Mouse (Mus musculus) limb, embryonic 13.5 days (tissue): ENCODE results near the gene AL607142.1. TPM values are rescaled to one million over a fixed set of nuclear protein-coding genes. Genes with fewer than 3 reads are reported as not detected.

Source experiments
- ATAC-seq: fragments of 200-750 bp; cut with Nextera tagmentation; 2 replicates; pipeline ENCODE4 v1.8.0; 2017; ENCODE audit warnings: low read depth, moderate number of reproducible peaks, moderate TSS enrichment; ENCODE audit not compliant: low FRiP score
- H3K27ac ChIP-seq: fragments of 300-500 bp; sonication (generic); 2 replicates; pipeline ENCODE4 v1.5.1; 2015; ENCODE audit warnings: inconsistent platforms, mild to moderate bottlenecking, moderate library complexity
- H3K27me3 ChIP-seq: fragments of 300-500 bp; sonication (generic); 2 replicates; pipeline ENCODE4 v1.6.1; 2015; ENCODE audit warnings: mild to moderate bottlenecking, inconsistent platforms
- H3K36me3 ChIP-seq: fragments of 300-500 bp; sonication (generic); 2 replicates; pipeline ENCODE4 v1.6.1; 2015; ENCODE audit warnings: inconsistent platforms, mild to moderate bottlenecking, moderate library complexity
- H3K4me1 ChIP-seq: fragments of 300-500 bp; sonication (generic); 2 replicates; pipeline ENCODE4 v1.6.1; 2015; ENCODE audit warnings: inconsistent platforms
- H3K4me2 ChIP-seq: fragments of 300-500 bp; sonication (generic); replicated peaks from 2 replicates; pipeline ENCODE4 v1.6.1; 2015; ENCODE audit warnings: inconsistent platforms, mild to moderate bottlenecking, moderate library complexity
- H3K4me3 ChIP-seq: fragments of 300-500 bp; sonication (generic); 2 replicates; pipeline ENCODE4 v1.5.1; 2015; ENCODE audit warnings: moderate library complexity, mild to moderate bottlenecking, inconsistent platforms
- H3K9ac ChIP-seq: fragments of 300-500 bp; sonication (generic); 2 replicates; pipeline ENCODE4 v1.6.1; 2015; ENCODE audit warnings: mild to moderate bottlenecking, inconsistent platforms
- H3K9me3 ChIP-seq: fragments of 300-500 bp; sonication (generic); 2 replicates; pipeline ENCODE4 v1.6.1; 2016; ENCODE audit warnings: inconsistent platforms
- WGBS: fragments of 180-500 bp; shearing (Covaris S2); methylation state at CpG from one replicate; pipeline ENCODE4 v1.1.7; 2015; 5-methylcytosine and 5-hydroxymethylcytosine counted together
- polyA plus RNA-seq: library from polyadenylated mRNA; unstranded; fragments of >200 nt; fragmentation: Nextera tagmentation; extraction: Ambion mirVana; gene quantifications from 2 replicates; pipeline ENCODE4 v1.2.1, GENCODE M21; 2015

Gene AL607142.1
- polyA plus RNA-seq, 1 experiment from 2014 or later, result not detected

GRCm38 (mm10) chr4:120124656-120125055 is 59.9 kb downstream of the AL607142.1 start:
- no peak overlapping the region for H3K9ac ChIP-seq
- peaks cover 17% of the 10 kb centered on the region for H3K4me1 ChIP-seq
- WGBS, result 83% methylated on average over 6 of the region's 6 CpGs
- H3K4me3 ChIP-seq, result no peak overlapping the region
- no peak for ATAC-seq
- no peaks in the 10 kb centered on the region for H3K27me3 ChIP-seq
- no peak overlapping the region for H3K4me2 ChIP-seq
- H3K27ac ChIP-seq, result no peak overlapping the region
- no peaks in the 10 kb centered on the region for H3K36me3 ChIP-seq
- no peaks in the 10 kb centered on the region for H3K9me3 ChIP-seq

GRCm38 (mm10) chr4:120126047-120126446 is 61.3 kb downstream of the AL607142.1 start:
- 0 out of 2 replicates have a peak, but pooled peaks have one; percentile 9 for ATAC-seq
- WGBS, result 70% methylated on average over 6 of the region's 6 CpGs

GRCm38 (mm10) chr4:120127333-120127732 is 62.5 kb downstream of the AL607142.1 start:
- no peaks in the 10 kb centered on the region for H3K9me3 ChIP-seq
- no peak for ATAC-seq

More at GRCm38 (mm10) chr4:120126047-120126446, 61.3 kb downstream of the AL607142.1 start:
- Histone ChIP-seq H3K4me2 (no peak overlapping the region), H3K27me3 (no peaks in the 10 kb centered on the region), H3K27ac (no peak overlapping the region), H3K9ac (no peak overlapping the region), H3K4me3 (no peak overlapping the region), H3K36me3 (no peaks in the 10 kb centered on the region), H3K4me1 (peaks cover 17% of the 10 kb centered on the region), H3K9me3 (no peaks in the 10 kb centered on the region)

GRCm38 (mm10) chr4:120128033-120128432 is 63.2 kb downstream of the AL607142.1 start:
- H3K27ac ChIP-seq, result no peak overlapping the region; the same call in 1 of the 2 replicates
- WGBS, result 68% methylated on average over 4 of the region's 4 CpGs
- H3K4me2 ChIP-seq, result no peak overlapping the region
- no peak overlapping the region for H3K9ac ChIP-seq
- H3K36me3 ChIP-seq, result no peaks in the 10 kb centered on the region
- H3K4me1 ChIP-seq, result peaks cover 17% of the 10 kb centered on the region
- no peaks in the 10 kb centered on the region for H3K9me3 ChIP-seq
- no peaks in the 10 kb centered on the region for H3K27me3 ChIP-seq
- ATAC-seq, result no peak
- H3K4me3 ChIP-seq, result no peak overlapping the region

More at GRCm38 (mm10) chr4:120127333-120127732, 62.5 kb downstream of the AL607142.1 start:
- H3K9ac ChIP-seq, result no peak overlapping the region
- H3K36me3 ChIP-seq, result no peaks in the 10 kb centered on the region
- H3K4me2 ChIP-seq, result no peak overlapping the region
- 85% methylated on average over 3 of the region's 3 CpGs for WGBS
- no peak overlapping the region for H3K27ac ChIP-seq
- no peaks in the 10 kb centered on the region for H3K27me3 ChIP-seq
- H3K4me1 ChIP-seq, result peaks cover 17% of the 10 kb centered on the region
- H3K4me3 ChIP-seq, result no peak overlapping the region

- peak; percentile 52; the same call in 1 of the 2 replicates for ATAC-seq
- H3K9ac ChIP-seq, result no peak overlapping the region
These were observed 64.6 kb downstream of the AL607142.1 start for GRCm38 (mm10) chr4:120129233-120129885.

GRCm38 (mm10) chr4:120130926-120131325 is 66.1 kb downstream of the AL607142.1 start:
- H3K9ac ChIP-seq, result no peak overlapping the region
- H3K36me3 ChIP-seq, result no peaks in the 10 kb centered on the region
- no peak overlapping the region for H3K27ac ChIP-seq
- H3K4me1 ChIP-seq, result peaks cover 10% of the 10 kb centered on the region
- no peaks in the 10 kb centered on the region for H3K27me3 ChIP-seq
- no peak overlapping the region for H3K4me2 ChIP-seq
- H3K9me3 ChIP-seq, result no peaks in the 10 kb centered on the region
- H3K4me3 ChIP-seq, result no peak overlapping the region
- 21% methylated on average over 4 of the region's 4 CpGs for WGBS
- ATAC-seq, result no peak

More at GRCm38 (mm10) chr4:120129233-120129885, 64.6 kb downstream of the AL607142.1 start:
- peaks cover 17% of the 10 kb centered on the region for H3K4me1 ChIP-seq
- WGBS, result 39% methylated on average over 4 of the region's 4 CpGs
- H3K9me3 ChIP-seq, result no peaks in the 10 kb centered on the region
- no peaks in the 10 kb centered on the region for H3K36me3 ChIP-seq
- no peak overlapping the region for H3K27ac ChIP-seq
- H3K4me3 ChIP-seq, result no peak overlapping the region
- no peak overlapping the region for H3K4me2 ChIP-seq
- no peaks in the 10 kb centered on the region for H3K27me3 ChIP-seq

- WGBS, result 69% methylated on average over 24 of the region's 24 CpGs
- Histone ChIP-seq H3K4me3 (no peak overlapping the region), H3K4me2 (no peak overlapping the region), H3K27me3 (no peaks in the 10 kb centered on the region), H3K36me3 (no peaks in the 10 kb centered on the region), H3K9me3 (no peaks in the 10 kb centered on the region), H3K9ac (0 out of 2 replicates have a peak overlapping the region, but pooled peaks have one; percentile 14), H3K27ac (no peak overlapping the region), H3K4me1 (peaks cover 7% of the 10 kb centered on the region; the same call in 1 of the 2 replicates)
- ATAC-seq, result no peak
These were observed 66.8 kb downstream of the AL607142.1 start for GRCm38 (mm10) chr4:120131441-120132220.

- no peaks in the 10 kb centered on the region for H3K36me3 ChIP-seq
- no peaks in the 10 kb centered on the region for H3K4me1 ChIP-seq
- H3K27me3 ChIP-seq, result no peaks in the 10 kb centered on the region
- no peak overlapping the region for H3K4me2 ChIP-seq
- H3K9ac ChIP-seq, result no peak overlapping the region
- ATAC-seq, result no peak
- H3K4me3 ChIP-seq, result no peak overlapping the region
- H3K9me3 ChIP-seq, result no peaks in the 10 kb centered on the region
- 89% methylated on average over 6 of the region's 6 CpGs for WGBS
- no peak overlapping the region for H3K27ac ChIP-seq
These were observed 69.4 kb downstream of the AL607142.1 start for GRCm38 (mm10) chr4:120134223-120134622.

- no peak for ATAC-seq
- Histone ChIP-seq H3K4me1 (no peaks in the 10 kb centered on the region), H3K27ac (no peak overlapping the region), H3K9ac (no peak overlapping the region), H3K4me2 (no peak overlapping the region), H3K27me3 (no peaks in the 10 kb centered on the region), H3K4me3 (no peak overlapping the region), H3K36me3 (no peaks in the 10 kb centered on the region), H3K9me3 (no peaks in the 10 kb centered on the region)
- WGBS, result 71% methylated on average over 1 of the region's 1 CpGs
These were observed 77.0 kb downstream of the AL607142.1 start for GRCm38 (mm10) chr4:120141810-120142209.

GRCm38 (mm10) chr4:120142905-120143304 is 78.1 kb downstream of the AL607142.1 start:
- WGBS, result 80% methylated on average over 9 of the region's 9 CpGs
- H3K9me3 ChIP-seq, result no peaks in the 10 kb centered on the region
- H3K9ac ChIP-seq, result no peak overlapping the region
- no peaks in the 10 kb centered on the region; the same call in 1 of the 2 replicates for H3K27me3 ChIP-seq
- H3K4me3 ChIP-seq, result no peak overlapping the region
- no peak overlapping the region for H3K4me2 ChIP-seq
- no peaks in the 10 kb centered on the region for H3K36me3 ChIP-seq
- no peaks in the 10 kb centered on the region for H3K4me1 ChIP-seq
- no peak overlapping the region for H3K27ac ChIP-seq
- ATAC-seq, result no peak
